Mouse (Mus musculus) ES-Bruce4 (cell line): ENCODE results near the gene Lrrn2. TPM values are rescaled to one million over a fixed set of nuclear protein-coding genes. Genes with fewer than 3 reads are reported as not detected.

Experiments
- H3K27ac ChIP-seq: 2 replicates; pipeline ENCODE4 v1.5.1; 2012; ENCODE audit warnings: low read length, inconsistent platforms; ENCODE audit not compliant: insufficient read depth
- H3K27me3 ChIP-seq: 2 replicates; pipeline ENCODE4 v1.6.1; 2012; ENCODE audit warnings: mild to moderate bottlenecking, low read length, inconsistent platforms; ENCODE audit not compliant: control insufficient read depth, poor library complexity, insufficient read depth, severe bottlenecking
- H3K36me3 ChIP-seq: 2 replicates; pipeline ENCODE4 v1.6.1; 2012; ENCODE audit warnings: inconsistent platforms, mild to moderate bottlenecking, low read length, moderate library complexity; ENCODE audit not compliant: control insufficient read depth, poor library complexity, insufficient read depth, severe bottlenecking
- H3K4me1 ChIP-seq: one replicate; pipeline ENCODE4 v1.8.1; 2011; ENCODE audit warnings: low read length; ENCODE audit not compliant: control insufficient read depth, insufficient read depth
- H3K4me3 ChIP-seq: 2 replicates; pipeline ENCODE4 v1.5.1; 2011; ENCODE audit warnings: low read depth, mild to moderate bottlenecking, low read length
- H3K9ac ChIP-seq: 2 replicates; pipeline ENCODE4 v1.6.1; 2012; ENCODE audit warnings: low read depth, mild to moderate bottlenecking, inconsistent platforms; ENCODE audit not compliant: poor library complexity, severe bottlenecking
- H3K9me3 ChIP-seq: replicated peaks from 2 replicates; pipeline ENCODE4 v1.6.1; 2012; ENCODE audit warnings: mild to moderate bottlenecking, low read length, inconsistent platforms; ENCODE audit not compliant: control insufficient read depth, poor library complexity, insufficient read depth, severe bottlenecking
- CTCF ChIP-seq: IDR thresholded peaks from one replicate; pipeline ENCODE4 v1.8.1; 2011; ENCODE audit warnings: low read depth, low read length
- EP300 ChIP-seq: IDR thresholded peaks from 2 replicates; pipeline ENCODE4 v1.6.1; 2011; ENCODE audit warnings: low read depth, low read length; ENCODE audit not compliant: insufficient read depth
- POLR2A ChIP-seq: IDR thresholded peaks from one replicate; pipeline ENCODE4 v1.8.1; 2011; ENCODE audit warnings: low read length; ENCODE audit not compliant: insufficient read depth
- polyA plus RNA-seq: library from polyadenylated mRNA; stranded (reverse); fragments of >200 nt; gene quantifications from 2 replicates; pipeline ENCODE4 v1.2.4, GENCODE M21; 2011; ENCODE audit warnings: low read depth; ENCODE audit not compliant: missing spikeins, insufficient read depth, insufficient read length

Lrrn2 gene
- polyA plus RNA-seq, 1 experiment = 0.18 TPM

- Histone ChIP-seq H3K27me3 (no peaks in the 10 kb centered on the region), H3K9me3 (no peaks in the 10 kb centered on the region), H3K9ac (no peak overlapping the region), H3K27ac (no peak overlapping the region), H3K36me3 (no peaks in the 10 kb centered on the region), H3K4me1 (peaks cover 3% of the 10 kb centered on the region), H3K4me3 (no peak overlapping the region)
- TF ChIP-seq POLR2A (no peak), EP300 (0 out of 2 replicates have a peak, but pooled peaks have one; percentile 52), CTCF (no peak)
Measured at GRCm38 (mm10) chr1:132918117-132918680, 38.1 kb downstream of the Lrrn2 start.

DNA sequence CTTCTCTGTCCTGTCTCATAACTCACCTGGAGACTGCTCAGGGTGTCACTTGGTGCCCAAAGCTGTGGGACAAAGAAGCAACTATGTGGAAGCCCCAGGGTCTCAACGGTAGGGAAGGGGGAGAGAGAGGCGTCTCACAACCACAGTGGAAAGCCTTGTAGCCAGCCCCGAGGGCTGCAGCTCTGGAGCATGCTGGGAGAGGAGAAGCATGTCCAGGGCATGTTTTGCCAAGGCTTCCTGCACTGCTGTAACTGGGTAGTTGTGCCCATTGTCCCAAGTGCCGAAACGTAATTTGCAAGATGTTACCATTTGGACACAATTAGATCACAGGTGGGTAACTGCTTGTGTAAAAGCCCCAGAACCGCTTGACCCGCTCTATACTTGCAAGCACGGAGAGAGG is 39.2 kb downstream of the Lrrn2 start:
- Histone ChIP-seq H3K9ac (no peak overlapping the region), H3K36me3 (no peaks in the 10 kb centered on the region), H3K4me1 (peaks cover 3% of the 10 kb centered on the region), H3K27me3 (no peaks in the 10 kb centered on the region), H3K4me3 (no peak overlapping the region), H3K27ac (no peak overlapping the region), H3K9me3 (no peaks in the 10 kb centered on the region)
- TF ChIP-seq POLR2A = no peak
- peak; percentile 86 for TF ChIP-seq EP300
- TF ChIP-seq CTCF = no peak

GRCm38 (mm10) chr1:132921071-132921470 is 41.0 kb downstream of the Lrrn2 start:
- TF ChIP-seq EP300 (no peak), CTCF (peak; percentile 19)
- Histone ChIP-seq H3K27me3 (no peaks in the 10 kb centered on the region), H3K27ac (no peak overlapping the region), H3K36me3 (no peaks in the 10 kb centered on the region), H3K9ac (no peak overlapping the region), H3K4me1 (peaks cover 3% of the 10 kb centered on the region), H3K4me3 (peak overlapping the region; percentile 18; the same call in 1 of the 2 replicates), H3K9me3 (no peaks in the 10 kb centered on the region)

DNA sequence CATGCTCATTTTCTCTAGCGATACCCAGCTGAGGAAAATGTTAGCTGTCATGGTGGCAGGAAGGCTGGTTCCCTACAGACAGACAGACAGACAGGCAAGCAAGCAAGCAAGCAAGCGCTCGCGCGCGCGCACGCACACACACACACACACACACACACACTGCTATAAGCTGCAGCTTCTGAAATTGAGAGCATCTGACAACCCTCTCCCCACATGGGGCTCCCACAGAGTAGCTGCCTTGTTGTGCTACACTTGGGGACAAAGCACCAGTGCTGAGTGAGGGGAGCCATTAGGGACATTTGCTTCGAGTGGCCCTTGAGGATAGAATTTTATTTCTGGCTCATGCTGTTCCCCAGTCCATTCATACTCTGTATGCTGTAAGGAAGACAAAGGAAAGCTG is 42.2 kb downstream of the Lrrn2 start:
- peaks cover 3% of the 10 kb centered on the region for H3K4me1 ChIP-seq
- H3K36me3 ChIP-seq = no peaks in the 10 kb centered on the region
- H3K27me3 ChIP-seq = no peaks in the 10 kb centered on the region
- H3K4me3 ChIP-seq = no peak overlapping the region
- no peak overlapping the region for H3K27ac ChIP-seq
- no peaks in the 10 kb centered on the region for H3K9me3 ChIP-seq
- TF ChIP-seq EP300 (no peak), POLR2A (no peak), CTCF (no peak)
- H3K9ac ChIP-seq = no peak overlapping the region

DNA sequence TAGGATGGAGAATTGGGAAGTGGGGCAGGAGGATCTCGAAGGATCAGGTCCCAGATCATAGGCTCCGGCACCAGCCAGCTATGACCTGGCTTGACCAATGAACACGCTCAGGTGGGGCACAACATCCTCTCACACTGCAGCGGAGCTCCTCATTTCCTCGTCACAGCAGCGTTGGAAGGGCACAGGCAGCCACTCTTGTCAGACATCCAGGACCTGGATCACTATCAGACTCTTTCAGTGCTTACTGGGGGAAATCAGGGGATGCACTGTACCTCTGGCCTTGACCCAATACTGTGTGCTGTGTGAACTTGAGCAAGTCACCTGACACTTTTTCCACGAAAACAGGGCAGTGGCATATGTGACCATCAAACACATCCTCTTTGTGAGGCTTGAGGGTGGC is 45.2 kb downstream of the Lrrn2 start:
- H3K36me3 ChIP-seq = no peaks in the 10 kb centered on the region
- no peak overlapping the region for H3K27ac ChIP-seq
- H3K4me1 ChIP-seq = peaks cover 3% of the 10 kb centered on the region
- TF ChIP-seq EP300 = no peak
- H3K9ac ChIP-seq = no peak overlapping the region
- no peak overlapping the region for H3K4me3 ChIP-seq
- no peaks in the 10 kb centered on the region for H3K9me3 ChIP-seq
- H3K27me3 ChIP-seq = no peaks in the 10 kb centered on the region

- Histone ChIP-seq H3K9ac (no peak overlapping the region), H3K9me3 (no peaks in the 10 kb centered on the region), H3K4me3 (peak overlapping the region; percentile 3; the same call in 1 of the 2 replicates), H3K27me3 (no peaks in the 10 kb centered on the region), H3K4me1 (no peaks in the 10 kb centered on the region), H3K36me3 (no peaks in the 10 kb centered on the region), H3K27ac (no peak overlapping the region)
- TF ChIP-seq EP300 = no peak
- TF ChIP-seq CTCF = no peak
- TF ChIP-seq POLR2A = no peak
Measured at GRCm38 (mm10) chr1:132928032-132928906, 48.2 kb downstream of the Lrrn2 start.
